Comparison of ENCODE assay signal across 8 mouse cellular contexts in the genomic region with DNA sequence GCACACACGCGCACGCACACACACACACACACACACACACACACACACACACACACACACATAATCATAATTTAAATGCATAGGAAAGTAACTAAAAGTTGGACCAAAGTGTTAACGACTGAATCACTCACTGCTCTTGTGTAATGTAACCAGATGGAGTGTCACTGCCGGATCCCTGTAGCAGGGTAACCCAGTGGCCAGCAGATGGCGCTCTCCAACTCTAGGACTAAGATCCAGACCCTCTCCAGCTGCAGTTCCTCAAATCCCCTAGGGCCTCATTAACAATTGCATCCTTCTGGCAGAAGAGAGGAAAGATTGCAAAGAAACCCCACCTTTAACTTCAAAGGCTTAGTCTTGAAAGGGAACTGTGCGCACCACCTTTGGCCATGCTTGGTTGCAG.
DNase-seq lines count a peak whose midpoint lies in the region; ATAC-seq and TF ChIP-seq lines count a peak whose summit lies in the region.

No protein-coding gene starts in this region.

- H3K27ac ChIP-seq in embryonic facial prominence, embryonic 12.5 days: no peak overlapping the region
- no peak overlapping the region for H3K27ac ChIP-seq in heart, adult 2 months
- H3K27ac ChIP-seq in kidney, embryonic 14.5 days (ENCODE audit: low read depth, low read length): no peak overlapping the region
- H3K27ac ChIP-seq in limb, embryonic 15.5 days: peak overlapping the region; percentile 43; the same call in 1 of the 2 replicates
- no peak overlapping the region for H3K27ac ChIP-seq in neural tube, embryonic 11.5 days (ENCODE audit: low read depth, low read length)
- H3K27ac ChIP-seq in stomach, embryonic 15.5 days: 0 out of 2 replicates have a peak overlapping the region, but pooled peaks have one; percentile 38

- peak; percentile 65; the same call in 1 of the 2 replicates for TF ChIP-seq EP300 in heart, adult 2 months (IDR thresholded peaks at IDR 0.05; ENCODE audit: insufficient read depth, low read depth, low read length)

- TF ChIP-seq POLR2A in heart, adult 2 months (IDR thresholded peaks at IDR 0.05; ENCODE audit: insufficient read depth, low read depth, low read length): no peak

- H3K4me1 ChIP-seq in embryonic facial prominence, embryonic 12.5 days: no peaks in the 10 kb centered on the region; the same call in 1 of the 2 replicates
- H3K4me1 ChIP-seq in heart, adult 2 months (ENCODE audit: control insufficient read depth, insufficient read depth, low read length): no peaks in the 10 kb centered on the region
- peaks cover 5% of the 10 kb centered on the region; the same call in 1 of the 2 replicates for H3K4me1 ChIP-seq in kidney, embryonic 14.5 days (ENCODE audit: control insufficient read depth, insufficient read depth, low read length)
- peaks cover 4% of the 10 kb centered on the region for H3K4me1 ChIP-seq in limb, embryonic 15.5 days
- no peaks in the 10 kb centered on the region for H3K4me1 ChIP-seq in neural tube, embryonic 11.5 days (ENCODE audit: control insufficient read depth, insufficient read depth, low read length)
- H3K4me1 ChIP-seq in stomach, embryonic 15.5 days: no peaks in the 10 kb centered on the region

- peak; percentile 71; the same call in 1 of the 2 replicates for ATAC-seq in embryonic facial prominence, embryonic 12.5 days (ENCODE audit: insufficient number of reproducible peaks, insufficient read depth, low FRiP score, low TSS enrichment)
- peak; percentile 92 for ATAC-seq in kidney, embryonic 14.5 days (ENCODE audit: low FRiP score, low TSS enrichment)
- ATAC-seq in limb, embryonic 15.5 days (ENCODE audit: insufficient number of reproducible peaks, low FRiP score, low TSS enrichment, low read depth): peak; percentile 73; the same call in 1 of the 2 replicates
- ATAC-seq in neural tube, embryonic 11.5 days (ENCODE audit: insufficient read depth, low FRiP score, low TSS enrichment): peak; percentile 84
- peak; percentile 62; the same call in 1 of the 2 replicates for ATAC-seq in stomach, embryonic 15.5 days (ENCODE audit: insufficient read depth, low FRiP score, low read depth)

- TF ChIP-seq CTCF in heart, adult 2 months (IDR thresholded peaks at IDR 0.05): peak; percentile 82

- no peaks in the 10 kb centered on the region for H3K9me3 ChIP-seq in embryonic facial prominence, embryonic 12.5 days
- H3K9me3 ChIP-seq in kidney, embryonic 14.5 days (ENCODE audit: control insufficient read depth, low read length): no peaks in the 10 kb centered on the region
- H3K9me3 ChIP-seq in limb, embryonic 15.5 days: no peaks in the 10 kb centered on the region
- no peaks in the 10 kb centered on the region for H3K9me3 ChIP-seq in neural tube, embryonic 11.5 days (ENCODE audit: control insufficient read depth, low read length)
- H3K9me3 ChIP-seq in stomach, embryonic 15.5 days: no peaks in the 10 kb centered on the region

- WGBS in embryonic facial prominence, embryonic 12.5 days: 36% methylated on average over 7 of the region's 7 CpGs
- 30% methylated on average over 7 of the region's 7 CpGs for WGBS in heart, adult 2 months
- 37% methylated on average over 7 of the region's 7 CpGs for WGBS in kidney, embryonic 14.5 days
- WGBS in limb, embryonic 15.5 days: 30% methylated on average over 7 of the region's 7 CpGs
- 38% methylated on average over 7 of the region's 7 CpGs for WGBS in neural tube, embryonic 11.5 days
- whole genome bisulfite sequencing in stomach, embryonic 15.5 days: 32% methylated on average over 7 of the region's 7 CpGs

- no peak overlapping the region for H3K4me3 ChIP-seq in embryonic facial prominence, embryonic 12.5 days
- no peak overlapping the region for H3K4me3 ChIP-seq in heart, adult 2 months
- H3K4me3 ChIP-seq in kidney, embryonic 14.5 days (ENCODE audit: low read length): no peak overlapping the region
- no peak overlapping the region for H3K4me3 ChIP-seq in limb, embryonic 15.5 days
- no peak overlapping the region for H3K4me3 ChIP-seq in neural tube, embryonic 11.5 days (ENCODE audit: low read depth, low read length)
- no peak overlapping the region for H3K4me3 ChIP-seq in stomach, embryonic 15.5 days (replicated peaks)

- no peaks in the 10 kb centered on the region for H3K36me3 ChIP-seq in embryonic facial prominence, embryonic 12.5 days
- H3K36me3 ChIP-seq in heart, adult 2 months (ENCODE audit: control insufficient read depth, insufficient read depth, low read length): no peaks in the 10 kb centered on the region
- H3K36me3 ChIP-seq in kidney, embryonic 14.5 days (ENCODE audit: control insufficient read depth, insufficient read depth, low read length): no peaks in the 10 kb centered on the region
- H3K36me3 ChIP-seq in limb, embryonic 15.5 days: no peaks in the 10 kb centered on the region
- no peaks in the 10 kb centered on the region for H3K36me3 ChIP-seq in neural tube, embryonic 11.5 days (ENCODE audit: control insufficient read depth, insufficient read depth, low read length)
- H3K36me3 ChIP-seq in stomach, embryonic 15.5 days: no peaks in the 10 kb centered on the region

- intact Hi-C loops in heart, adult 2 months (cut with DNase I): loop anchor here (1.0 to 5.0 kb wide), 3 partner anchors 48 to 384 kb away; no protein-coding TSS in a partner anchor

- peak; percentile 30 for DNase-seq in 3134 (ENCODE audit: extremely low read depth, insufficient read length, low spot score)
- peak; percentile 68 to 78 for DNase-seq in adrenal gland, adult 18-20 months (ENCODE audit: low spot score in 2 of 2)
- DNase-seq in heart, adult 2 months: peak; percentile 68 to 78
- peak; percentile 87 for DNase-seq in neural tube, embryonic 11.5 days (ENCODE audit: low spot score)

- H3K27me3 ChIP-seq in embryonic facial prominence, embryonic 12.5 days: 0 out of 2 replicates have a peak, but pooled peaks cover 3% of the 10 kb centered on the region
- H3K27me3 ChIP-seq in heart, adult 2 months (ENCODE audit: control insufficient read depth, insufficient read depth, low read length): no peaks in the 10 kb centered on the region
- H3K27me3 ChIP-seq in kidney, embryonic 14.5 days (ENCODE audit: control insufficient read depth, insufficient read depth, low read length): no peaks in the 10 kb centered on the region
- H3K27me3 ChIP-seq in limb, embryonic 15.5 days: no peaks in the 10 kb centered on the region
- no peaks in the 10 kb centered on the region for H3K27me3 ChIP-seq in neural tube, embryonic 11.5 days (ENCODE audit: control insufficient read depth, insufficient read depth, low read length)
- no peaks in the 10 kb centered on the region for H3K27me3 ChIP-seq in stomach, embryonic 15.5 days (replicated peaks)

- H3K4me2 ChIP-seq in embryonic facial prominence, embryonic 12.5 days (replicated peaks): no peak overlapping the region
- H3K4me2 ChIP-seq in kidney, embryonic 14.5 days (replicated peaks; ENCODE audit: low read depth, low read length): no peak overlapping the region
- peak overlapping the region; percentile 24 for H3K4me2 ChIP-seq in limb, embryonic 15.5 days
- H3K4me2 ChIP-seq in neural tube, embryonic 11.5 days (ENCODE audit: low read depth): no peak overlapping the region
- H3K4me2 ChIP-seq in stomach, embryonic 15.5 days: no peak overlapping the region

- no peaks in the 10 kb centered on the region for H3K79me2 ChIP-seq in heart, adult 2 months (replicated peaks; ENCODE audit: control insufficient read depth, insufficient read depth, low read length)

- no peak overlapping the region for H3K9ac ChIP-seq in embryonic facial prominence, embryonic 12.5 days
- no peak overlapping the region for H3K9ac ChIP-seq in heart, adult 2 months (ENCODE audit: low read depth, low read length)
- no peak overlapping the region for H3K9ac ChIP-seq in kidney, embryonic 14.5 days (ENCODE audit: low read depth, low read length)
- no peak overlapping the region for H3K9ac ChIP-seq in limb, embryonic 15.5 days
- no peak overlapping the region for H3K9ac ChIP-seq in neural tube, embryonic 11.5 days (ENCODE audit: low read length)
- no peak overlapping the region for H3K9ac ChIP-seq in stomach, embryonic 15.5 days

Comparison
In these comparisons a context has a peak if more than half of its experiments do, and no peak if none do; other contexts are left out.
1. DNase-seq: peak in every context shown above with its lines; median percentile 87 in neural tube, embryonic 11.5 days; 73 in adrenal gland, adult 18-20 months; 73 in heart, adult 2 months; 30 in 3134.
2. H3K27ac ChIP-seq: peak in limb, embryonic 15.5 days (single experiment) and stomach, embryonic 15.5 days (single experiment); none in embryonic facial prominence, embryonic 12.5 days (single experiment), heart, adult 2 months (single experiment), kidney, embryonic 14.5 days (single experiment) and neural tube, embryonic 11.5 days (single experiment).
3. Peak in every context shown above with its lines, with median percentiles within 50 percentile points of each other: ATAC-seq.